Comparison of ENCODE assay signal across 11 mouse cellular contexts in the genomic region with DNA sequence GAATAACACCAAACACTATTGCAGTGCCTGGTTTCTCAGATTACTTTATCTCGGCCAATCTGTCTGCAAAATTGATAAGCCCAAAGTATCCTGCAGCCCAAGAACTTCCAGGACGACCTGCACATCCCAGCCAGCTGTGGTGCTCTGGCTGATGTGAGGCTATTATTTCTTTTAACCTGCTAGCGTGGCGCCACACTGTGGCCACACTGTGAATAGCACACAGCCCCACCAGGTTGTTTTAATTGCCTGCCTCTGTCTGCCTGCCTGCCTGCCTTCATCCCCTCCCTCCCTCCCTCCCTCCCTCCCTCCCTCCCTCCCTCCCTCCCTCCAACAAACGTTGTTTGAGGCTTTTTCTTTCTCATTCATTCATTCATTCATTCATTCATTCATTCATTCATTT. TPM values are rescaled to one million over a fixed set of nuclear protein-coding genes. Genes with fewer than 3 reads are reported as not detected.
DNase-seq lines count a peak whose midpoint lies in the region; ATAC-seq lines count a peak whose summit lies in the region.
"Had no signal": no experiment of that assay in that cellular context is flagged by ENCODE, and none has a peak within 500 bp of the region (broad histone marks: within the 10 kb centered on the region; RNA-seq: fewer than 3 reads in every experiment).

No protein-coding gene starts in this region.

- H3K9ac ChIP-seq in kidney, embryonic 14.5 days (ENCODE audit: low read depth, low read length): no peak overlapping the region
- no peak overlapping the region for H3K9ac ChIP-seq in liver, embryonic 13.5 days
- H3K9ac ChIP-seq: embryonic facial prominence, embryonic 13.5 days had no signal

- no peaks in the 10 kb centered on the region for H3K9me3 ChIP-seq in kidney, embryonic 14.5 days (ENCODE audit: control insufficient read depth, low read length)
- H3K9me3 ChIP-seq in liver, embryonic 13.5 days (replicated peaks): no peaks in the 10 kb centered on the region
- H3K9me3 ChIP-seq: embryonic facial prominence, embryonic 13.5 days had no signal

- peaks cover 16% of the 10 kb centered on the region for H3K4me1 ChIP-seq in kidney, embryonic 14.5 days (ENCODE audit: control insufficient read depth, insufficient read depth, low read length)
- peaks cover 34% of the 10 kb centered on the region for H3K4me1 ChIP-seq in liver, embryonic 13.5 days (replicated peaks)

- intact Hi-C loops in gastrocnemius, postnatal 14 days (cut with DNase I; ENCODE audit: low total_unique reads): no loop called here

- no peak overlapping the region for H3K4me3 ChIP-seq in kidney, embryonic 14.5 days (ENCODE audit: low read length)
- no peak overlapping the region for H3K4me3 ChIP-seq in liver, embryonic 13.5 days (replicated peaks)
- H3K4me3 ChIP-seq: embryonic facial prominence, embryonic 13.5 days had no signal

- H3K27me3 ChIP-seq in kidney, embryonic 14.5 days (ENCODE audit: control insufficient read depth, insufficient read depth, low read length): no peaks in the 10 kb centered on the region
- no peaks in the 10 kb centered on the region for H3K27me3 ChIP-seq in liver, embryonic 13.5 days
- H3K27me3 ChIP-seq: embryonic facial prominence, embryonic 13.5 days had no signal

- no peak for ATAC-seq in kidney, embryonic 14.5 days (ENCODE audit: low FRiP score, low TSS enrichment)
- no peak for ATAC-seq in liver, embryonic 13.5 days (ENCODE audit: low read depth)

- DNase-seq in kidney, adult 18-20 months: peak; percentile 65
- DNase-seq in CD8-positive naive resting alpha-beta T cell, adult 2 months (ENCODE audit: low read depth in 2 of 2, low spot score in 2 of 2): peak; percentile 43 to 60
- peak; percentile 78 for DNase-seq in adrenal gland, postnatal 10 days
- peak; percentile 53 for DNase-seq in gastrocnemius, postnatal 14 days
- peak; percentile 48 for DNase-seq in liver, embryonic 13.5 days
- DNase-seq in right cerebral cortex, postnatal 25 days: peak; percentile 26
- no peak for DNase-seq in urinary bladder, adult 2 months (ENCODE audit: low spot score)

- H3K4me2 ChIP-seq in kidney, embryonic 14.5 days (replicated peaks; ENCODE audit: low read depth, low read length): no peak overlapping the region
- H3K4me2 ChIP-seq in liver, embryonic 13.5 days: no peak overlapping the region
- H3K4me2 ChIP-seq: embryonic facial prominence, embryonic 13.5 days had no signal

- 14% methylated on average over 4 of the region's 5 CpGs for whole genome bisulfite sequencing in kidney, embryonic 14.5 days
- 2% methylated on average over 5 of the region's 5 CpGs for WGBS in liver, embryonic 13.5 days (ENCODE audit: insufficient replicate concordance)

- no peaks in the 10 kb centered on the region for H3K36me3 ChIP-seq in kidney, embryonic 14.5 days (ENCODE audit: control insufficient read depth, insufficient read depth, low read length)
- H3K36me3 ChIP-seq in liver, embryonic 13.5 days: no peaks in the 10 kb centered on the region
- H3K36me3 ChIP-seq: embryonic facial prominence, embryonic 13.5 days had no signal

- no peak overlapping the region for H3K27ac ChIP-seq in kidney, embryonic 14.5 days (ENCODE audit: low read depth, low read length)
- no peak overlapping the region for H3K27ac ChIP-seq in liver, embryonic 13.5 days
- H3K27ac ChIP-seq: embryonic facial prominence, embryonic 13.5 days had no signal

RNA-seq across cellular contexts. Expression of gene Moap1, which starts 10.1 kb away (rescaled TPM):
- polyA plus RNA-seq in kidney, embryonic 14.5 days (2014; fragmentation: Nextera tagmentation; extraction: Ambion mirVana): 21.1 and 25.9 TPM in 2 replicates
- total RNA-seq in adrenal gland, postnatal 10 days (2021): 1 to 10 TPM; 6.4 to 9.2 TPM
- total RNA-seq in gastrocnemius, postnatal 14 days (2021): 1 to 10 TPM; 4.7 to 4.8 TPM
- polyA plus RNA-seq in liver, embryonic 13.5 days (2015; fragmentation: Nextera tagmentation; extraction: Ambion mirVana): 8.4 and 9.0 TPM in 2 replicates
- polyA plus RNA-seq in urinary bladder, adult 2 months (2012; rRNA removed): 4.2 and 4.6 TPM in 2 replicates

RNA-seq across cellular contexts. Expression of gene Tmem251, which starts 10.2 kb away (rescaled TPM):
- 11.9 and 12.1 TPM in 2 replicates for polyA plus RNA-seq in kidney, embryonic 14.5 days (2014; fragmentation: Nextera tagmentation; extraction: Ambion mirVana)
- total RNA-seq in adrenal gland, postnatal 10 days (2021): 1 to 10 TPM; 4.6 to 5.1 TPM
- 1 to 10 TPM; 2.0 to 2.3 TPM for total RNA-seq in gastrocnemius, postnatal 14 days (2021)
- 8.8 and 9.2 TPM in 2 replicates for polyA plus RNA-seq in liver, embryonic 13.5 days (2015; fragmentation: Nextera tagmentation; extraction: Ambion mirVana)
- 3.2 and 4.0 TPM in 2 replicates for polyA plus RNA-seq in urinary bladder, adult 2 months (2012; rRNA removed)

RNA-seq across cellular contexts. Expression of gene Gm28051, which starts 24.2 kb away (rescaled TPM):
- not detected in 2 replicates for polyA plus RNA-seq in kidney, embryonic 14.5 days (2014; fragmentation: Nextera tagmentation; extraction: Ambion mirVana)
- not detected for total RNA-seq in adrenal gland, postnatal 10 days (2021)
- total RNA-seq in gastrocnemius, postnatal 14 days (2021): not detected
- not detected in 2 replicates for polyA plus RNA-seq in liver, embryonic 13.5 days (2015; fragmentation: Nextera tagmentation; extraction: Ambion mirVana)
- not detected in 2 replicates for polyA plus RNA-seq in urinary bladder, adult 2 months (2012; rRNA removed)
- total RNA-seq: left cerebral cortex, postnatal 25 days had no signal
- polyA plus RNA-seq: embryonic facial prominence, embryonic 13.5 days; stomach, embryonic 16.5 days had no signal

RNA-seq across cellular contexts. Expression of gene Gon7, which starts 24.2 kb away (rescaled TPM):
- polyA plus RNA-seq in kidney, embryonic 14.5 days (2014; fragmentation: Nextera tagmentation; extraction: Ambion mirVana): 34.7 and 38.1 TPM in 2 replicates
- total RNA-seq in adrenal gland, postnatal 10 days (2021): 10 to 100 TPM; 12.7 to 12.9 TPM
- total RNA-seq in gastrocnemius, postnatal 14 days (2021): 1 to 10 TPM; 7.2 to 7.6 TPM
- 16.6 and 20.1 TPM in 2 replicates for polyA plus RNA-seq in liver, embryonic 13.5 days (2015; fragmentation: Nextera tagmentation; extraction: Ambion mirVana)
- polyA plus RNA-seq in urinary bladder, adult 2 months (2012; rRNA removed): 10.4 and 11.8 TPM in 2 replicates

RNA-seq across cellular contexts. Expression of gene Ubr7, which starts 24.4 kb away (rescaled TPM):
- polyA plus RNA-seq in kidney, embryonic 14.5 days (2014; fragmentation: Nextera tagmentation; extraction: Ambion mirVana): 33.7 and 53.7 TPM in 2 replicates
- total RNA-seq in adrenal gland, postnatal 10 days (2021): 10 to 100 TPM; 34.1 to 37.0 TPM
- total RNA-seq in gastrocnemius, postnatal 14 days (2021): 10 to 100 TPM; 13.9 to 14.5 TPM
- 24.7 and 29.0 TPM in 2 replicates for polyA plus RNA-seq in liver, embryonic 13.5 days (2015; fragmentation: Nextera tagmentation; extraction: Ambion mirVana)
- polyA plus RNA-seq in urinary bladder, adult 2 months (2012; rRNA removed): 24.2 and 25.3 TPM in 2 replicates
